Mouse (Mus musculus): ENCODE measurements around the gene Exosc5. TPM values are rescaled to one million over a fixed set of nuclear protein-coding genes. Genes with fewer than 3 reads are reported as not detected.
A peak's percentile ranks its signal among the peaks of the same experiment; 100 is the strongest.

Exosc5 gene
- polyA plus RNA-seq, 1 experiment from 2014 or later: 71.3 TPM

- Histone ChIP-seq H3K4me3 (replicated peaks) (no peak overlapping the region), H3K27me3 (no peaks in the 10 kb centered on the region), H3K4me1 (no peaks in the 10 kb centered on the region), H3K27ac (replicated peaks) (no peak overlapping the region), H3K9ac (no peak overlapping the region), H3K36me3 (peaks cover 27% of the 10 kb centered on the region), H3K4me2 (replicated peaks) (no peak overlapping the region), H3K9me3 (replicated peaks) (no peaks in the 10 kb centered on the region)
- no peak for ATAC-seq (ENCODE audit: insufficient number of reproducible peaks, low FRiP score, low TSS enrichment, low read depth)
- WGBS: 94% methylated on average over 4 of the region's 4 CpGs
Measured at GRCm38 (mm10) chr7:25639754-25640153, 19.2 kb upstream of the Exosc5 start.

- no peaks in the 10 kb centered on the region for H3K27me3 ChIP-seq
- ATAC-seq (ENCODE audit: insufficient number of reproducible peaks, low FRiP score, low TSS enrichment, low read depth): no peak
- WGBS: 72% methylated on average over 10 of the region's 10 CpGs
- no peak overlapping the region for H3K4me2 ChIP-seq (replicated peaks)
- no peak overlapping the region for H3K9ac ChIP-seq
- H3K9me3 ChIP-seq (replicated peaks): no peaks in the 10 kb centered on the region
- no peak overlapping the region for H3K4me3 ChIP-seq (replicated peaks)
- H3K27ac ChIP-seq (replicated peaks): no peak overlapping the region
- peaks cover 9% of the 10 kb centered on the region; the same call in 1 of the 2 replicates for H3K36me3 ChIP-seq
- 0 out of 2 replicates have a peak, but pooled peaks cover under 1% of the 10 kb centered on the region for H3K4me1 ChIP-seq
Measured at GRCm38 (mm10) chr7:25644136-25644535, 14.8 kb upstream of the Exosc5 start.

GRCm38 (mm10) chr7:25644631-25645030, 14.3 kb upstream of the Exosc5 start:
- Histone ChIP-seq H3K4me2 (replicated peaks) (no peak overlapping the region), H3K4me3 (replicated peaks) (no peak overlapping the region), H3K36me3 (0 out of 2 replicates have a peak, but pooled peaks cover 5% of the 10 kb centered on the region), H3K9me3 (replicated peaks) (no peaks in the 10 kb centered on the region), H3K4me1 (0 out of 2 replicates have a peak, but pooled peaks cover 6% of the 10 kb centered on the region), H3K9ac (no peak overlapping the region), H3K27ac (replicated peaks) (no peak overlapping the region), H3K27me3 (no peaks in the 10 kb centered on the region)
- 70% methylated on average over 4 of the region's 4 CpGs for WGBS
- ATAC-seq (ENCODE audit: insufficient number of reproducible peaks, low FRiP score, low TSS enrichment, low read depth): no peak

GRCm38 (mm10) chr7:25645074-25645473, 13.9 kb upstream of the Exosc5 start:
- 46% methylated on average over 14 of the region's 14 CpGs for WGBS
- H3K4me2 ChIP-seq (replicated peaks): no peak overlapping the region
- ATAC-seq (ENCODE audit: insufficient number of reproducible peaks, low FRiP score, low TSS enrichment, low read depth): no peak

GRCm38 (mm10) chr7:25647574-25648123, 11.3 kb upstream of the Exosc5 start:
- 41% methylated on average over 5 of the region's 5 CpGs for WGBS
- 0 out of 2 replicates have a peak, but pooled peaks cover 6% of the 10 kb centered on the region for H3K4me1 ChIP-seq
- no peak for ATAC-seq (ENCODE audit: insufficient number of reproducible peaks, low FRiP score, low TSS enrichment, low read depth)
- H3K4me2 ChIP-seq (replicated peaks): no peak overlapping the region
- no peaks in the 10 kb centered on the region for H3K9me3 ChIP-seq (replicated peaks)
- H3K4me3 ChIP-seq (replicated peaks): no peak overlapping the region
- no peak overlapping the region for H3K9ac ChIP-seq
- H3K27ac ChIP-seq (replicated peaks): no peak overlapping the region
- H3K27me3 ChIP-seq: no peaks in the 10 kb centered on the region
- 0 out of 2 replicates have a peak, but pooled peaks cover 2% of the 10 kb centered on the region for H3K36me3 ChIP-seq

More at GRCm38 (mm10) chr7:25645074-25645473, 13.9 kb upstream of the Exosc5 start:
- Histone ChIP-seq H3K27ac (replicated peaks) (no peak overlapping the region), H3K9ac (no peak overlapping the region), H3K4me3 (replicated peaks) (no peak overlapping the region), H3K9me3 (replicated peaks) (no peaks in the 10 kb centered on the region), H3K36me3 (0 out of 2 replicates have a peak, but pooled peaks cover 6% of the 10 kb centered on the region), H3K27me3 (no peaks in the 10 kb centered on the region), H3K4me1 (0 out of 2 replicates have a peak, but pooled peaks cover 6% of the 10 kb centered on the region)

- no peak overlapping the region for H3K4me3 ChIP-seq (replicated peaks)
- H3K36me3 ChIP-seq: 0 out of 2 replicates have a peak, but pooled peaks cover 2% of the 10 kb centered on the region
- no peak overlapping the region for H3K9ac ChIP-seq
Measured at GRCm38 (mm10) chr7:25649839-25650238, 9.1 kb upstream of the Exosc5 start.

GRCm38 (mm10) chr7:25651281-25651680, 7.7 kb upstream of the Exosc5 start:
- Histone ChIP-seq H3K4me3 (replicated peaks) (no peak overlapping the region), H3K4me1 (0 out of 2 replicates have a peak, but pooled peaks cover 6% of the 10 kb centered on the region), H3K36me3 (0 out of 2 replicates have a peak, but pooled peaks cover 2% of the 10 kb centered on the region), H3K27ac (replicated peaks) (no peak overlapping the region), H3K4me2 (replicated peaks) (no peak overlapping the region), H3K9ac (no peak overlapping the region), H3K27me3 (no peaks in the 10 kb centered on the region), H3K9me3 (replicated peaks) (no peaks in the 10 kb centered on the region)
- no peak for ATAC-seq (ENCODE audit: insufficient number of reproducible peaks, low FRiP score, low TSS enrichment, low read depth)
- 84% methylated on average over 8 of the region's 8 CpGs for WGBS

More at GRCm38 (mm10) chr7:25649839-25650238, 9.1 kb upstream of the Exosc5 start:
- Histone ChIP-seq H3K9me3 (replicated peaks) (no peaks in the 10 kb centered on the region), H3K27ac (replicated peaks) (no peak overlapping the region), H3K27me3 (no peaks in the 10 kb centered on the region), H3K4me1 (0 out of 2 replicates have a peak, but pooled peaks cover 6% of the 10 kb centered on the region), H3K4me2 (replicated peaks) (no peak overlapping the region)
- no peak for ATAC-seq (ENCODE audit: insufficient number of reproducible peaks, low FRiP score, low TSS enrichment, low read depth)
- 53% methylated on average over 5 of the region's 5 CpGs for WGBS

GRCm38 (mm10) chr7:25652244-25652759, 6.7 kb upstream of the Exosc5 start:
- Histone ChIP-seq H3K4me2 (replicated peaks) (no peak overlapping the region), H3K27me3 (no peaks in the 10 kb centered on the region), H3K4me1 (peaks cover 15% of the 10 kb centered on the region; the same call in 1 of the 2 replicates), H3K9ac (no peak overlapping the region), H3K4me3 (replicated peaks) (no peak overlapping the region), H3K36me3 (0 out of 2 replicates have a peak, but pooled peaks cover 2% of the 10 kb centered on the region), H3K9me3 (replicated peaks) (no peaks in the 10 kb centered on the region), H3K27ac (replicated peaks) (no peak overlapping the region)
- ATAC-seq (ENCODE audit: insufficient number of reproducible peaks, low FRiP score, low TSS enrichment, low read depth): no peak
- WGBS: 87% methylated on average over 12 of the region's 12 CpGs

GRCm38 (mm10) chr7:25655601-25656428, 3.1 kb upstream of the Exosc5 start:
- Histone ChIP-seq H3K27ac (replicated peaks) (no peak overlapping the region), H3K4me2 (replicated peaks) (no peak overlapping the region), H3K36me3 (no peaks in the 10 kb centered on the region), H3K4me3 (replicated peaks) (no peak overlapping the region), H3K9ac (no peak overlapping the region), H3K4me1 (peaks cover 31% of the 10 kb centered on the region), H3K9me3 (replicated peaks) (no peaks in the 10 kb centered on the region), H3K27me3 (no peaks in the 10 kb centered on the region)
- ATAC-seq (ENCODE audit: insufficient number of reproducible peaks, low FRiP score, low TSS enrichment, low read depth): no peak
- 76% methylated on average over 11 of the region's 11 CpGs for WGBS

- WGBS: 34% methylated on average over 10 of the region's 10 CpGs
- H3K9me3 ChIP-seq (replicated peaks): no peaks in the 10 kb centered on the region
Measured at GRCm38 (mm10) chr7:25657785-25658184, 1.2 kb upstream of the Exosc5 start.

GRCm38 (mm10) chr7:25666381-25666780, 7.4 kb downstream of the Exosc5 start:
- 94% methylated on average over 8 of the region's 8 CpGs for WGBS

More at GRCm38 (mm10) chr7:25657785-25658184, 1.2 kb upstream of the Exosc5 start:
- no peak overlapping the region for H3K27ac ChIP-seq (replicated peaks)
- no peak for ATAC-seq (ENCODE audit: insufficient number of reproducible peaks, low FRiP score, low TSS enrichment, low read depth)
- peaks cover 4% of the 10 kb centered on the region; the same call in 1 of the 2 replicates for H3K36me3 ChIP-seq
- H3K4me3 ChIP-seq (replicated peaks): peak overlapping the region; percentile 72
- H3K27me3 ChIP-seq: no peaks in the 10 kb centered on the region
- peak overlapping the region; percentile 69 for H3K9ac ChIP-seq
- H3K4me1 ChIP-seq: peaks cover 31% of the 10 kb centered on the region
- H3K4me2 ChIP-seq (replicated peaks): peak overlapping the region; percentile 77

More at GRCm38 (mm10) chr7:25666381-25666780, 7.4 kb downstream of the Exosc5 start:
- no peaks in the 10 kb centered on the region for H3K4me1 ChIP-seq
- no peaks in the 10 kb centered on the region for H3K9me3 ChIP-seq (replicated peaks)
- H3K36me3 ChIP-seq: peaks cover 66% of the 10 kb centered on the region
- H3K27ac ChIP-seq (replicated peaks): no peak overlapping the region
- no peaks in the 10 kb centered on the region for H3K27me3 ChIP-seq
- H3K4me3 ChIP-seq (replicated peaks): no peak overlapping the region
- no peak overlapping the region for H3K4me2 ChIP-seq (replicated peaks)
- no peak for ATAC-seq (ENCODE audit: insufficient number of reproducible peaks, low FRiP score, low TSS enrichment, low read depth)
- H3K9ac ChIP-seq: no peak overlapping the region

Measured in embryonic facial prominence, embryonic 15.5 days (tissue).